Mouse (Mus musculus) heart, adult 2 months (tissue): ENCODE results near the gene Car5b.

Source experiments
- CTCF ChIP-seq: fragments of 200-600 bp; IDR thresholded peaks from 2 replicates; pipeline ENCODE4 v1.8.1; 2022; ENCODE audit warnings: antibody characterized with exemption, mild to moderate bottlenecking, moderate library complexity
- EP300 ChIP-seq: fragments of 200-500 bp; IDR thresholded peaks from 2 replicates; pipeline ENCODE4 v1.6.1; 2011; ENCODE audit warnings: low read depth, low read length, control low read depth; ENCODE audit not compliant: insufficient read depth
- POLR2A ChIP-seq: fragments of 200-500 bp; IDR thresholded peaks from 2 replicates; pipeline ENCODE4 v1.6.1; 2011; ENCODE audit warnings: mild to moderate bottlenecking, low read depth, low read length, control low read depth; ENCODE audit not compliant: insufficient read depth

GRCm38 (mm10) chrX:164059070-164059469 is 31.3 kb upstream of the Car5b start:
- no peak for TF ChIP-seq CTCF
- no peak for TF ChIP-seq POLR2A
- TF ChIP-seq EP300: no peak
